Mouse (Mus musculus) hindbrain, embryonic 13.5 days (tissue): ENCODE data around the gene Olfr391-ps. TPM values are rescaled to one million over a fixed set of nuclear protein-coding genes. Genes with fewer than 3 reads are reported as not detected.

Source experiments
- ATAC-seq: fragments of 200-750 bp; cut with Nextera tagmentation; 2 replicates; pipeline ENCODE4 v1.8.0; 2017; ENCODE audit warnings: moderate TSS enrichment; ENCODE audit not compliant: low FRiP score
- H3K27ac ChIP-seq: fragments of 300-500 bp; sonication (generic); 2 replicates; pipeline ENCODE4 v1.5.1; 2015; ENCODE audit warnings: inconsistent platforms, mild to moderate bottlenecking, moderate library complexity
- H3K27me3 ChIP-seq: fragments of 300-500 bp; sonication (generic); 2 replicates; pipeline ENCODE4 v1.6.1; 2015; ENCODE audit warnings: mild to moderate bottlenecking, inconsistent platforms
- H3K36me3 ChIP-seq: fragments of 300-500 bp; sonication (generic); 2 replicates; pipeline ENCODE4 v1.6.1; 2015; ENCODE audit warnings: mild to moderate bottlenecking, inconsistent platforms
- H3K4me1 ChIP-seq: fragments of 300-500 bp; sonication (generic); replicated peaks from 2 replicates; pipeline ENCODE4 v1.6.1; 2015; ENCODE audit warnings: inconsistent platforms
- H3K4me2 ChIP-seq: fragments of 300-500 bp; sonication (generic); 2 replicates; pipeline ENCODE4 v1.6.1; 2015; ENCODE audit warnings: inconsistent platforms, mild to moderate bottlenecking, moderate library complexity
- H3K4me3 ChIP-seq: fragments of 300-500 bp; sonication (generic); 2 replicates; pipeline ENCODE4 v1.5.1; 2015; ENCODE audit warnings: mild to moderate bottlenecking, inconsistent platforms
- H3K9ac ChIP-seq: fragments of 300-500 bp; sonication (generic); 2 replicates; pipeline ENCODE4 v1.6.1; 2015; ENCODE audit warnings: mild to moderate bottlenecking, inconsistent platforms
- H3K9me3 ChIP-seq: fragments of 300-500 bp; sonication (generic); 2 replicates; pipeline ENCODE4 v1.6.1; 2016; ENCODE audit warnings: inconsistent platforms
- WGBS: fragments of 180-500 bp; shearing (Covaris S2); methylation state at CpG from one replicate; pipeline ENCODE4 v1.1.7; 2015; 5-methylcytosine and 5-hydroxymethylcytosine counted together
- polyA plus RNA-seq: library from polyadenylated mRNA; unstranded; fragments of >200 nt; fragmentation: Nextera tagmentation; extraction: Ambion mirVana; gene quantifications from 2 replicates; pipeline ENCODE4 v1.2.1, GENCODE M21; 2015

The Olfr391-ps gene
- polyA plus RNA-seq: not detected in 2 replicates

DNA sequence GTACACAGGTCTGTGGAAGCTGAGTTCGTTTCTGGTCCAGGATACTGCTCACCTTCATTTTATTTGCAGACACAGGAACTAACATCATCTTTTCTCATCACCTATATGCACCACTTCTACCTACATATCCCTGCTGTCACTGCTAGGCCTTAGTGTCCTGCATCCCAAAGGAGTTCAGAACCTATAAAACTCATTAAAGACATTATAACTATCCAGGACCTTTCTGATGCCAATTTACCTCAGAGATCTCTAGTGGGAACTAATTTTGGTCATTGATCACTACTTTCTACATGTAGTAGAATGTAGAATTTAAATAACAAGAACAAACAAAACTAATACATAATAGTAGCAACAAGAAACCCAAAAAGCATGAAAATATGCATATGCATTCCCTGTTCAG lies at the start of gene Olfr391-ps:
Gene Olfr391-ps, minus strand, starts transcription at position 101 of the 400 bp plus-strand sequence.
- no peak for ATAC-seq
- Histone ChIP-seq H3K9ac (no peak within 1 kb of the TSS), H3K36me3 (no peaks in the 10 kb centered on the region), H3K4me1 (no peaks in the 10 kb centered on the region), H3K27ac (no peak within 1 kb of the TSS), H3K27me3 (no peaks in the 10 kb centered on the region), H3K4me3 (no peak within 1 kb of the TSS), H3K9me3 (peaks cover 14% of the 10 kb centered on the region; the same call in 1 of the 2 replicates), H3K4me2 (no peak within 1 kb of the TSS)
- 27% methylated on average over 1 of the region's 1 CpGs for WGBS

- Histone ChIP-seq H3K4me2 (no peak within 1 kb of the TSS), H3K9me3 (0 out of 2 replicates have a peak, but pooled peaks cover 6% of the 10 kb centered on the region), H3K27me3 (no peaks in the 10 kb centered on the region), H3K27ac (no peak within 1 kb of the TSS), H3K4me1 (no peaks in the 10 kb centered on the region), H3K4me3 (no peak within 1 kb of the TSS), H3K36me3 (no peaks in the 10 kb centered on the region), H3K9ac (no peak within 1 kb of the TSS)
- no peak for ATAC-seq
Measured at GRCm38 (mm10) chr11:73851354-73851753, 48.5 kb upstream of the Olfr391-ps start, which contains the start of gene Olfr393. Gene Olfr393, minus strand, starts transcription at chr11:73851454.

DNA sequence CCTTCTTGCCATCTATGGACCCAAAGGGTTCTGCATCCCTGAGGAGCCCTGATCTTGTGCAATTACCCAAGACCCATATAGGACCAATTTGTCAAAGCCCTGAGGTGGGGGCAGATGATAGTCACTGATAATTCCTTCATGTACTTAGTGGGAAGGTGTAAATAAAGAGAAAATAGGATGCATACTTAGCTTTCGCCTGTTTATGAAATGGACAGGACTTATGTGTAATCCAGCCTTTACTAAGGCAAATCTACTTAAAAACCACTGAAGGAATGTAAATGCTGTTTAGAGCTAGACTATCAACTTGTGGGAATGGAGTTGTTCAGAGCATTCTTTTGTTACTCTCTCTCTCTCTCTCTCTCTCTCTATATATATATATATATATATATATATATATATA lies 14.1 kb upstream of the Olfr391-ps start, which contains the start of gene Olfr392:
Gene Olfr392, minus strand, starts transcription at position 101 of the 400 bp plus-strand sequence.
- no peak for ATAC-seq
- no peaks in the 10 kb centered on the region for H3K36me3 ChIP-seq
- no peak within 1 kb of the TSS for H3K9ac ChIP-seq
- H3K27ac ChIP-seq: no peak within 1 kb of the TSS
- no peaks in the 10 kb centered on the region for H3K27me3 ChIP-seq
- 96% methylated on average over 1 of the region's 1 CpGs for WGBS
- H3K4me3 ChIP-seq: no peak within 1 kb of the TSS
- 0 out of 2 replicates have a peak, but pooled peaks cover 8% of the 10 kb centered on the region for H3K9me3 ChIP-seq
- H3K4me1 ChIP-seq: no peaks in the 10 kb centered on the region
- no peak within 1 kb of the TSS for H3K4me2 ChIP-seq

DNA sequence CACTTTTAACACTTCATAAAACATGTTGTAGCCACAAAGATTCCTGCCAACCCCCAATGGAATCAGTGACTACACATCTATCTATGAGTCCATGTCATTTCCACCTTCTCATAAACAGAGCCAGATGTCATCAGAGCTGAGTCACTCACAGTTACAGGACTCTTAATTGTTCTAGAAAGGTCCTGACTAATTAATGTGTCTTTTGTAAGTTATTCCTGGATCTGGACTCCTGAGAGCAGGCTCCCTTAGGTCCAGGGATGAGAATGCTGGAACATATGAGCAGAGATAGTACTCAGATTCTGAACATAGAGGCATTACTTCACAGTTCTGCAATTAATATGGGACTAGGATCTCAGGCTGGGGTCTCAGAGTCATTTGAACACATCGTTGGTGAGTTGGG lies 20.2 kb downstream of the Olfr391-ps start, which contains the start of gene Olfr390:
Gene Olfr390, plus strand, starts transcription at position 301 of the 400 bp plus-strand sequence.
- WGBS: 83% methylated on average over 1 of the region's 1 CpGs
- no peaks in the 10 kb centered on the region for H3K36me3 ChIP-seq

GRCm38 (mm10) chr11:73780613-73781012 lies 22.2 kb downstream of the Olfr391-ps start, which contains the start of gene Olfr389:
Gene Olfr389, minus strand, starts transcription at chr11:73780713.
- no peak within 1 kb of the TSS for H3K9ac ChIP-seq
- H3K36me3 ChIP-seq: no peaks in the 10 kb centered on the region
- no peaks in the 10 kb centered on the region for H3K4me1 ChIP-seq
- H3K9me3 ChIP-seq: peaks cover 10% of the 10 kb centered on the region; the same call in 1 of the 2 replicates
- H3K27ac ChIP-seq: no peak within 1 kb of the TSS
- no peaks in the 10 kb centered on the region for H3K27me3 ChIP-seq
- ATAC-seq: no peak
- H3K4me2 ChIP-seq: no peak within 1 kb of the TSS
- no peak within 1 kb of the TSS for H3K4me3 ChIP-seq
- 86% methylated on average over 1 of the region's 1 CpGs for WGBS

More for the DNA sequence above, 20.2 kb downstream of the Olfr391-ps start, which contains the start of gene Olfr390:
- H3K9ac ChIP-seq: no peak within 1 kb of the TSS
- ATAC-seq: no peak
- H3K4me3 ChIP-seq: no peak within 1 kb of the TSS
- no peak within 1 kb of the TSS for H3K4me2 ChIP-seq
- no peaks in the 10 kb centered on the region for H3K27me3 ChIP-seq
- H3K4me1 ChIP-seq: no peaks in the 10 kb centered on the region
- no peak within 1 kb of the TSS for H3K27ac ChIP-seq
- peaks cover 12% of the 10 kb centered on the region for H3K9me3 ChIP-seq

GRCm38 (mm10) chr11:73759115-73759514 lies 43.7 kb downstream of the Olfr391-ps start:
- no peaks in the 10 kb centered on the region for H3K36me3 ChIP-seq
- no peak overlapping the region for H3K27ac ChIP-seq
- no peak overlapping the region for H3K9ac ChIP-seq
- H3K9me3 ChIP-seq: peaks cover 16% of the 10 kb centered on the region
- no peak overlapping the region for H3K4me3 ChIP-seq
- no peak for ATAC-seq
- H3K4me1 ChIP-seq: no peaks in the 10 kb centered on the region
- H3K4me2 ChIP-seq: no peak overlapping the region
- H3K27me3 ChIP-seq: no peaks in the 10 kb centered on the region

Other genes with a start within 250 kb of the Olfr391-ps start
- not detected in 2 replicates for gene Olfr385, start 210.0 kb downstream of the Olfr391-ps start, polyA plus RNA-seq
- not detected in 2 replicates for gene Olfr384, start 204.5 kb downstream of the Olfr391-ps start, polyA plus RNA-seq
- not detected in 2 replicates for gene Zfp735, start 114.3 kb downstream of the Olfr391-ps start, polyA plus RNA-seq
- not detected in 2 replicates for gene Olfr389, start 22.3 kb downstream of the Olfr391-ps start, polyA plus RNA-seq
- gene Olfr390, start 20.1 kb downstream of the Olfr391-ps start, polyA plus RNA-seq: not detected in 2 replicates
- not detected in 2 replicates for gene Olfr392, start 14.0 kb upstream of the Olfr391-ps start, polyA plus RNA-seq
- not detected in 2 replicates for gene Olfr393, start 48.4 kb upstream of the Olfr391-ps start, polyA plus RNA-seq
- not detected in 2 replicates for gene Olfr394, start 87.7 kb upstream of the Olfr391-ps start, polyA plus RNA-seq
- gene Olfr395, start 106.2 kb upstream of the Olfr391-ps start, polyA plus RNA-seq: not detected in 2 replicates
- gene Olfr23, start 133.6 kb upstream of the Olfr391-ps start, polyA plus RNA-seq: not detected in 2 replicates
- gene Olfr397, start 157.8 kb upstream of the Olfr391-ps start, polyA plus RNA-seq: not detected in 2 replicates
- 0.04 TPM in 1 of 2 replicates, not detected in the other for gene Olfr398, start 187.4 kb upstream of the Olfr391-ps start, polyA plus RNA-seq